Comparison of ENCODE assay signal across 13 mouse cellular contexts in genomic region chr11:116675429-116675828, GRCm38 (mm10). TPM values are rescaled to one million over a fixed set of nuclear protein-coding genes. Genes with fewer than 3 reads are reported as not detected.
A peak's percentile ranks its signal among the peaks of the same experiment; 100 is the strongest.
DNase-seq lines count a peak whose midpoint lies in the region; ATAC-seq and TF ChIP-seq lines count a peak whose summit lies in the region.
"Not testable (repeated sequence)": the region's sequence is repeated elsewhere in the genome, so short reads cannot be mapped to it uniquely, and the experiment has no call there.
"Had no signal": no experiment of that assay in that cellular context is flagged by ENCODE, and none has a peak within 500 bp of the region (broad histone marks: within the 10 kb centered on the region; RNA-seq: fewer than 3 reads in every experiment).

No protein-coding gene starts in this region.

- not testable (repeated sequence) for H3K4me3 ChIP-seq in CH12.LX (replicated peaks in 1 of 3; ENCODE audit: low read depth in 2 of 3, low read length in 2 of 3, poor library complexity in 1 of 3); heart, embryonic 15.5 days; intestine, postnatal 0 days (ENCODE audit: low read depth, low read length)

- H3K4me2 ChIP-seq in CH12.LX (ENCODE audit: insufficient read depth, low read depth, poor library complexity, severe bottlenecking); heart, embryonic 15.5 days; intestine, postnatal 0 days (replicated peaks; ENCODE audit: low read depth): not testable (repeated sequence)

- 39% methylated on average over 6 of the region's 6 CpGs for WGBS in heart, embryonic 15.5 days
- 31% methylated on average over 6 of the region's 6 CpGs for WGBS in intestine, postnatal 0 days

- TF ChIP-seq POLR2A in CH12.LX (IDR thresholded peaks at IDR 0.05; ENCODE audit: low read depth, low read length) = not testable (repeated sequence)

- dilution Hi-C loops in CH12.LX (cut with MboI; ENCODE audit: extremely low pct_ligation_motif_present, extremely low pct_unique_long_range_greater_than_20kb, low sequenced_read_pairs) = not testable (repeated sequence)

- in situ Hi-C loops in CH12.LX (cut with MboI; ENCODE audit: low pct_ligation_motif_present, low pct_unique_long_range_greater_than_20kb, low sequenced_read_pairs) = not testable (repeated sequence)

- not testable (repeated sequence) for H3K9me3 ChIP-seq in CH12.LX (replicated peaks; ENCODE audit: low read length); heart, embryonic 15.5 days (replicated peaks); intestine, postnatal 0 days (ENCODE audit: control insufficient read depth)

- H3K36me3 ChIP-seq in CH12.LX (replicated peaks in 1 of 2; ENCODE audit: control insufficient read depth in 1 of 2, insufficient read depth in 1 of 2, low read length in 1 of 2) = peaks cover 62 to 80% of the 10 kb centered on the region in 2 experiments
- peaks cover 48% of the 10 kb centered on the region for H3K36me3 ChIP-seq in heart, embryonic 15.5 days
- peaks cover 61% of the 10 kb centered on the region for H3K36me3 ChIP-seq in intestine, postnatal 0 days (ENCODE audit: control insufficient read depth, insufficient read depth)

- H3K27ac ChIP-seq in CH12.LX (ENCODE audit: insufficient read depth, low read depth) = not testable (repeated sequence)
- peak overlapping the region; percentile 60 for H3K27ac ChIP-seq in heart, embryonic 15.5 days
- H3K27ac ChIP-seq in intestine, postnatal 0 days (ENCODE audit: low read depth, low read length) = peak overlapping the region; percentile 79

- not testable (repeated sequence) for TF ChIP-seq EP300 in CH12.LX (IDR thresholded peaks at IDR 0.05; ENCODE audit: low read length)

- DNase-seq in CH12.LX (ENCODE audit: extremely low read depth) = not testable (repeated sequence)
- DNase-seq in adrenal gland, postnatal 14 days = peak; percentile 79
- DNase-seq in heart, adult 18-20 months = peak; percentile 55 to 64
- DNase-seq in kidney, adult 9 months = peak; percentile 93
- peak; percentile 80 for DNase-seq in kidney, postnatal 14 days
- DNase-seq in yolk sac, embryonic 10.5 days (ENCODE audit: low spot score) = peak; percentile 58

- H3K4me1 ChIP-seq in CH12.LX (ENCODE audit: control insufficient read depth in 1 of 2, insufficient read depth in 2 of 2) = peaks cover 16 to 52% of the 10 kb centered on the region in 2 experiments
- H3K4me1 ChIP-seq in heart, embryonic 15.5 days (replicated peaks) = peaks cover 43% of the 10 kb centered on the region
- H3K4me1 ChIP-seq in intestine, postnatal 0 days (replicated peaks; ENCODE audit: control insufficient read depth, insufficient read depth, low read length) = not testable (repeated sequence)

- not testable (repeated sequence) for ATAC-seq in heart, embryonic 15.5 days (replicated peaks; ENCODE audit: insufficient number of reproducible peaks, insufficient read depth, low FRiP score, low read depth)
- peak; percentile 32 for ATAC-seq in intestine, postnatal 0 days

- not testable (repeated sequence) for TF ChIP-seq CTCF in CH12.LX (conservative IDR thresholded peaks at IDR 0.05 in 1 of 2, IDR thresholded peaks at IDR 0.05 in 1 of 2; ENCODE audit: low read depth in 2 of 2, low read length in 2 of 2); intestine, postnatal 0 days (IDR thresholded peaks at IDR 0.05; ENCODE audit: low read depth)

- TF ChIP-seq RAD21 in CH12.LX (IDR thresholded peaks at IDR 0.05; ENCODE audit: low read depth, low read length) = not testable (repeated sequence)

- peaks cover 42% of the 10 kb centered on the region for H3K79me2 ChIP-seq in CH12.LX (replicated peaks; ENCODE audit: control insufficient read depth, extremely low read depth, insufficient read depth, poor library complexity, severe bottlenecking)

- H3K9ac ChIP-seq in CH12.LX (ENCODE audit: insufficient read depth, low read depth); heart, embryonic 15.5 days; intestine, postnatal 0 days (ENCODE audit: low read depth, low read length): not testable (repeated sequence)

- not testable (repeated sequence) for H3K27me3 ChIP-seq in CH12.LX (replicated peaks); heart, embryonic 15.5 days; intestine, postnatal 0 days (replicated peaks; ENCODE audit: control insufficient read depth, insufficient read depth, low read length)

TF ChIP-seq in CH12.LX, 34 proteins besides CTCF, POLR2A, EP300 and RAD21:
- TF ChIP-seq MXI1 (IDR thresholded peaks at IDR 0.05; ENCODE audit: low read depth, low read length) (0 out of 2 replicates have a peak, but pooled peaks have one; percentile 13), CHD2 (IDR thresholded peaks at IDR 0.05; ENCODE audit: low read length) (0 out of 2 replicates have a peak, but pooled peaks have one; percentile 21)

RNA-seq across cellular contexts. Expression of gene Cygb, which starts 21.3 kb away (rescaled TPM):
- not detected in 2 replicates for total RNA-seq in CH12.LX (2012; rRNA removed)
- total RNA-seq in CH12.LX (2014; rRNA removed) = not detected in 2 replicates
- 0.11 TPM in 1 of 2 replicates, not detected in the other for polyA plus RNA-seq in CH12.LX (2012; ENCODE audit: insufficient read length, low read depth)
- total RNA-seq in adrenal gland, postnatal 14 days (2021) = 30.9 and 35.0 TPM in 2 replicates
- total RNA-seq in heart, adult 18-20 months (2021) = 10 to 100 TPM; 31.5 to 38.5 TPM
- polyA plus RNA-seq in heart, embryonic 15.5 days (2015; fragmentation: Nextera tagmentation; extraction: Ambion mirVana) = 9.1 and 11.6 TPM in 2 replicates
- 17.5 and 20.2 TPM in 2 replicates for polyA plus RNA-seq in intestine, postnatal 0 days (2015; fragmentation: Nextera tagmentation; extraction: Ambion mirVana)
- total RNA-seq: G1E; granulocyte monocyte progenitor cell, adult 5-6 weeks; hematopoietic stem cell, adult 5-6 weeks; megakaryocyte, adult 5-6 weeks had no signal

RNA-seq across cellular contexts. Expression of gene Prcd, which starts 22.1 kb away (rescaled TPM):
- total RNA-seq in CH12.LX (2012; rRNA removed) (not detected in 2 replicates), CH12.LX (2014; rRNA removed) (not detected in 2 replicates)
- polyA plus RNA-seq in CH12.LX (2012; ENCODE audit: insufficient read length, low read depth) = not detected in 2 replicates
- total RNA-seq in adrenal gland, postnatal 14 days (2021) = 5.3 and 6.1 TPM in 2 replicates
- total RNA-seq in heart, adult 18-20 months (2021) = 1 to 10 TPM in 1 of 2 experiments, under 1 TPM in 1; 0.62 to 1.6 TPM
- polyA plus RNA-seq in heart, embryonic 15.5 days (2015; fragmentation: Nextera tagmentation; extraction: Ambion mirVana) = 1.3 and 1.4 TPM in 2 replicates
- polyA plus RNA-seq in intestine, postnatal 0 days (2015; fragmentation: Nextera tagmentation; extraction: Ambion mirVana) = 0.84 and 1.1 TPM in 2 replicates
- total RNA-seq: granulocyte monocyte progenitor cell, adult 5-6 weeks; megakaryocyte, adult 5-6 weeks; midbrain, postnatal 0 days had no signal

RNA-seq across cellular contexts. Expression of gene Rhbdf2, which starts 48.6 kb away (rescaled TPM):
- total RNA-seq in CH12.LX (2012; rRNA removed) (8.5 and 12.1 TPM in 2 replicates), CH12.LX (2014; rRNA removed) (3.1 and 3.4 TPM in 2 replicates)
- 11.8 and 14.7 TPM in 2 replicates for polyA plus RNA-seq in CH12.LX (2012; ENCODE audit: insufficient read length, low read depth)
- 11.2 and 14.3 TPM in 2 replicates for total RNA-seq in adrenal gland, postnatal 14 days (2021)
- total RNA-seq in heart, adult 18-20 months (2021) = 10 to 100 TPM; 10.6 to 11.5 TPM
- 6.7 and 10.4 TPM in 2 replicates for polyA plus RNA-seq in heart, embryonic 15.5 days (2015; fragmentation: Nextera tagmentation; extraction: Ambion mirVana)
- 7.6 and 8.4 TPM in 2 replicates for polyA plus RNA-seq in intestine, postnatal 0 days (2015; fragmentation: Nextera tagmentation; extraction: Ambion mirVana)

Comparison
In these comparisons a context has a peak if more than half of its experiments do, and no peak if none do; other contexts are left out.
1. RNA of gene Cygb, which starts 21.3 kb away (total RNA-seq): 31.5 to 38.5 TPM in heart, adult 18-20 months and 30.9 to 35.0 TPM in adrenal gland, postnatal 14 days; not detected in CH12.LX; every median in the first group is over 10 times any median in the second.